Mouse (Mus musculus): ENCODE results near the gene 3110040M04Rik. TPM values are rescaled to one million over a fixed set of nuclear protein-coding genes. Genes with fewer than 3 reads are reported as not detected.
"Not testable (repeated sequence)": the region's sequence is repeated elsewhere in the genome, so short reads cannot be mapped to it uniquely, and the experiment has no call there.

3110040M04Rik gene
- total RNA-seq, 2 experiments from 2014 or later: not detected

DNA sequence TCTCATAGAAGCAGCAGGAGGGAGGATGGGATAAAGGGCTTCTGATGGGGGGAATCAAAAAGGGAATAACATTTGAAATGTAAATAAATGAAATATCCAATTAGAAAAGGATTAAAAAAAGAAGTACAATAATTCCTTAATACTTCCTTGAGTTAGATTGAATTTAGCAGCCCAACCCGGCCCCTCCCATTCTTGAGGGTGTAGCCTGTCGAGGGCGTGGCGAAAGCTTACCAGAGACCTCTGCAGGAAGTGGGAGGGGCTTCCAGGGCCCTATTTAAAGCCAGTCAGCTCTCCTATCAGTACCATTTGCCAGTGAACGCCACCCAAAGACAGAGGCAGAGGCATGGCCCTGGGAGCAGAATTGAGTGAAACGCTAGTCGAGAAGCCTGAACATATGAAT, 11.8 kb upstream of the 3110040M04Rik start, which contains the start of gene Gm8947:
Gene Gm8947 (plus strand): TSS at position 302 of the 400 bp plus-strand sequence.
- not testable (repeated sequence) for DNase-seq (ENCODE audit: low spot score in 2 of 2)

DNA sequence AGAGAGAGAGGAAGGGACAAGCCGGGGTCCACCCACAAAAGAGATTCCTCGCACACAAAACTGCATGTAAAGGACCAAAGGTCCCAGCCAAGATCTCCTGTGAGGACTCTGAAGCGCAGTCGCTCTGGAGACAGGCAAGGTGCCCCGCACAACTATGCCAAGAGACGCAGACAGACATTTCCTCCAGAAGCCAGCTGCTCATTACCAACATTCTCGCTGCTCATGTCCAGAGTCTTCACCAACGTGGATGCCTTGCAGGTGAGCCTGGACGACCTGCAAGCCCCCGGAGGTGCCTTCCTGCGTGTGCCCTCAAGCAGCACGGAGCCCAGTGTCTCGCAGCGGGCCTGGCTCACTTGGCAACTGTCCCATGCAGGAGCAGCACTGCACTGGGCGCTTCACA, 11.2 kb upstream of the 3110040M04Rik start:
- DNase-seq (ENCODE audit: low spot score in 2 of 2): not testable (repeated sequence)

DNA sequence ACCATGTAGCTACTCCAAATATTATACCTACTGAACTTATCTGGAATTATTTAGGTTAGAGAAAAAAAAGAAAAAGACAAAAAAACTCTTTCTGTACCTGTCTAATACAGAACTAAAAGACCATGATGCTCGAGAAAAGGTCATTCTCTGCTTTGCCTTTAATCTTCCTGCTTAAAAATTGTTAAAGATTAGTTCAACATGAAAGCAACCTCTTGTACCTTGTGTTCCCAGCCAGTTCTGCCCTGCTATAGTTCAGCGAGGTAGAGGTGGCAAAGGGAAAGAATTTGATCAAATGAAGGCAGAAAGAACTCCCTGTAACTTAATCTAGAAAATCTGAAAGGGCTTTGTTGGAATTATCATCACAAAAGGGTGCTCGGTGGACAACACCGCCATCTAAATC, 7.9 kb upstream of the 3110040M04Rik start:
- not testable (repeated sequence) for DNase-seq (ENCODE audit: low spot score in 2 of 2)

DNA sequence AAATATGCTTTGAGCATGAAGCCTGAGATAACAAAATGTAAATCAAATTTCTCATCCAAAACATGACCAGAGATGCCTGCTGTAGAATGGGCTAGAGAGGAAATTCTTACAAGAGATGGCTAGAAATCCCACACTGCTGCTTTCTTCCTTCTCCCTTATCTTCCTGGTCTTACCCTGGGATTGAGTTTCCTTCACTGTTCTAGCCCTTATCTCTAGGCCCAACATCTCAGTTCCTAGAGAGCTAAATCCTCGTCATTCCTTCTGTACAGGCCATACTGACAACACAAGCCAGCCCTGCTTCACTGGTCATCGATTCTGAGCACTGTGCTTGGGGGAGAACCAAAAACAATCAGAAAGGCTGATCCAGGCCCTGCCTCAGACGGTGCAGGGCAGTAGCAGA, 7.2 kb upstream of the 3110040M04Rik start:
- DNase-seq (ENCODE audit: low spot score in 2 of 2): not testable (repeated sequence)

DNA sequence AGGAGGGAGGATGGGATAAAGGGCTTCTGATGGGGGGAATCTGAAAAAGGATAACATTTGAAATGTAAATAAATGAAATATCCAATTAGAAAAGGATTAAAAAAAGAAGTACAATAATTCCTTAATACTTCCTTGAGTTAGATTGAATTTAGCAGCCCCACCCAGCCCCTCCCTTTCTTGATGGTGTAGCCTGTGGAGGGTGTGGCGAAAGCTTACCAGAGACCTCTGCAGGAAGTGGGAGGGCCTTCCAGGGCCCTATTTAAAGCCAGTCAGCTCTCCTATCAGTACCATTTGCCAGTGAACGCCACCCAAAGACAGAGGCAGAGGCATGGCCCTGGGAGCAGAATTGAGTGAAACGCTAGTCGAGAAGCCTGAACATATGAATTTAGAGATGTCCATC, 5.8 kb upstream of the 3110040M04Rik start, which contains the start of gene Gm47995:
Gene Gm47995 (plus strand): TSS at position 329 of the 400 bp plus-strand sequence.
- DNase-seq (ENCODE audit: low spot score in 2 of 2): not testable (repeated sequence)

DNA sequence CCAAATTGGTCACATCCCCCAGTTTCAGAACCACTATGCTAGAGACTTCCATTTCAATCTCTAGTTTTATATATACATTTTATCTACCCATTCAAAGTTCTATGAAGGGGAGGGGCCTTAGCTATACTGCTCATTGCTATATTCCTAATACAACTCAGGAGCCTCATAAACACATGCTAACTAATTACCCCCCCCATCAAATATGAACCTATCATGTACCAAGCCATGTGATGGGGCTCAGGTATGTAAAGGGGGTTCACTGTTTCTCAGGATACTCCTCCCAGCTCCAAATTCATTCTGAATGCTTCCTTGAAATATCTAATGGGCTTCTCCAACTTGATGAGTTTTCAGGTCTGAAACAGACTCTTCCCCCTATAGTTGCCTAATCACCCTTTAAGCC, 3.3 kb upstream of the 3110040M04Rik start:
- not testable (repeated sequence) for DNase-seq (ENCODE audit: low spot score in 2 of 2)

DNA sequence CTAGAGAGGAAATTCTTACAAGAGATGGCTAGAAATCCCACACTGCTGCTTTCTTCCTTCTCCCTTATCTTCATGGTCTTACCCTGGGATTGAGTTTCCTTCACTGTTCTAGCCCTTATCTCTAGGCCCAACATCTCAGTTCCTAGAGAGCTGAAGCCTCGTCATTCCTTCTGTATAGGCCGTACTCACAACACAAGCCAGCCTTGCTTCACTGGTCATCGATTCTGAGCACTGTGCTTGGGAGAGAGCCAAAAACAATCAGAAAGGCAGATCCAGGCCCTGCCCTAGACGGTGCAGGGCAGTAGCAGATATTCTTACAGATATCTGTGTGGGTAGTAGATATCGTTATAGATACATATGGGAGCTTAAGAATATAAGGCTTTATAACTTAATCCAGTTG, 1.1 kb upstream of the 3110040M04Rik start:
- not testable (repeated sequence) for DNase-seq (ENCODE audit: low spot score in 2 of 2)

DNA sequence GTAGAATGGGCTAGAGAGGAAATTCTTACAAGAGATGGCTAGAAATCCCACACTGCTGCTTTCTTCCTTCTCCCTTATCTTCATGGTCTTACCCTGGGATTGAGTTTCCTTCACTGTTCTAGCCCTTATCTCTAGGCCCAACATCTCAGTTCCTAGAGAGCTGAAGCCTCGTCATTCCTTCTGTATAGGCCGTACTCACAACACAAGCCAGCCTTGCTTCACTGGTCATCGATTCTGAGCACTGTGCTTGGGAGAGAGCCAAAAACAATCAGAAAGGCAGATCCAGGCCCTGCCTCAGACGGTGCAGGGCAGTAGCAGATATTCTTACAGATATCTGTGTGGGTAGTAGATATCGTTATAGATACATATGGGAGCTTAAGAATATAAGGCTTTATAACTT, 4.6 kb downstream of the 3110040M04Rik start:
- not testable (repeated sequence) for DNase-seq (ENCODE audit: low spot score in 2 of 2)

DNA sequence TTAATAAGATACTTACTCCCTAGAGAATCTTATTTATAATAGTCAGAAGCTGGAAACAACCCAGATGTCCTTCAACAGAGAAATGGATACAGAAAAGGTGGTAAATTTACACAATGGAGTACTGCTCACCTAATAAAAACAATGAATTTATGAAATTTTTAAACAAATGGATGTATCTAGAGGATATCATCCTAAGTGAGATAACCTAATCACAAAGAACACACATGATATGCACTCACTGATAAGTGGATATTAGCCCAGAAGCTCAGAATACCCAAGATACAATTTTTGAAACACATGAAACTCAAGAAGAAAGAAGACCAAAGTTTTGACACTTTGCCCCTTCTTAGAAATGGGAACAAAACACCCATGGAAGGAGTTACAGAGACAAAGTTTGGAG, 5.0 kb downstream of the 3110040M04Rik start:
- DNase-seq (ENCODE audit: low spot score in 2 of 2): not testable (repeated sequence)

DNA sequence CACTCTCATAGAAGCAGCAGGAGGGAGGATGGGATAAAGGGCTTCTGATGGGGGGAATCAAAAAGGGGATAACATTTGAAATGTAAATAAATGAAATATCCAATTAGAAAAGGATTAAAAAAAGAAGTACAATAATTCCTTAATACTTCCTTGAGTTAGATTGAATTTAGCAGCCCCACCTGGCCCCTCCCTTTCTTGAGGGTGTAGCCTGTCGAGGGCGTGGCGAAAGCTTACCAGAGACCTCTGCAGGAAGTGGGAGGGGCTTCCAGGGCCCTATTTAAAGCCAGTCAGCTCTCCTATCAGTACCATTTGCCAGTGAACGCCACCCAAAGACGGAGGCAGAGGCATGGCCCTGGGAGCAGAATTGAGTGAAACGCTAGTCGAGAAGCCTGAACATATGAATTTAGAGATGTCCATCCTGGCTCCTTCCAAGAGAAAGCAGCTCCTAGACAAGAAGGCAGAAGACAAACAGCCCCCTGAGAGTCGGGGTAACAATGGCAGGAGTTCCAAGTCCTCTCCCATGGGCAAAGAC, 6.0 kb downstream of the 3110040M04Rik start, which contains the start of gene Gm47996:
Gene Gm47996 (plus strand): TSS at position 308 of the 532 bp plus-strand sequence.
- not testable (repeated sequence) for DNase-seq (ENCODE audit: low spot score in 2 of 2)

DNA sequence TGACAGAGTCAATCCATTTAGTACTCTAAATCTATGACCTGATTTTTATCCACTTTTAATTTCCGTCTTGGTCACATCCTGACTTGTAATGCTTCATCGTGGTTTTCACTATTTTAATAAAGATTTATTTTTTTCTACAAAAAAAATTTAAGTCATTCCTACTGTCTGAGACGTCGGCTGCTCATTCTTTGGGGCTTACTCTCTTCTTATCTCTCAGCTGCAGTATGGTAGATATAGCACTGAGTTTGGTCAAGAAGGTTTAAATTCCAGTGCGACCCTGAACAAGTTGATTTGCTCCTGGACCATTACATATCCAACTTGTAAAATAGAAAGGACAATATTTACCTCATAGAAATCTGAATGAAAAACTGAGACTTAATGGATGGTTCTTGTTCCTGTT, 7.7 kb downstream of the 3110040M04Rik start:
- not testable (repeated sequence) for DNase-seq (ENCODE audit: low spot score in 2 of 2)

DNA sequence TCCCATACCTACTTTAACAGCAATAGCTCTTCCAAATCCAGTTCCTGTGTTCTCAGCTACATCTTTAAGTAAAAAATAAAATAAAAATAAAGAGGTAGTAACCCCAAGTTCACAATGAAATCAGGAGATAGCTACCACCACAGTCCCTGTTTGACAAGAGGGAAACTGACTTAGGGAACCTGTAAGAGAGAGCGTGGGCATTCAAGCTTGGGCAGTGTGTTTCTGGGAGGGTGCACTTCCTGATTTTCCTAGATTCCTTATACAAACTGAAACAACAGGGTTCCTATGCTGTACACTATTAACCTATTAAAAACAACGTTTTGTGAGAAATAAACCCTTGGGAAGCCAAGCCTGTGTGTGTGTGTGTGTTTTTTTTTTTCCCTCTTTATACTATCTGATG, 10.9 kb downstream of the 3110040M04Rik start:
- no peak for DNase-seq (ENCODE audit: low spot score in 2 of 2)

DNA sequence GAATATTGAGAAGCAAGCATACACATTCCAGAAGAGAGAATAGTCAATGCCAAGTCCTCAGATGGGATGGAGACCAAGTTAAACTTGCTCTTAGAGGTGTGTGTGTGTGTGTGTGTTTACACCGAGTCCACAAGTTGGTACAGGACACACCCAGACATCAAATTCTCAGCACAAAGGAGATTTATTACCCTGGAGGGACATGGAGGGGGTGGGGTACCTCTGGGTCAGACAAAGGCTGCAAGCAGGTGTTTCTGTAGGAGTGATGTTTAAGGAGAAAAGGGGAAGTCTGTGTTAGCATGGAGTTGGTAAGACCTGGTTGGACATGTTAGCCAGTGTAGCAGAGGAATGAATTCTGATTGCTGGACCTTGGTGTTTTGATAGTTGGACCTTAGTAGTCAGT, 12.1 kb downstream of the 3110040M04Rik start:
- no peak for DNase-seq (ENCODE audit: low spot score in 2 of 2)

DNA sequence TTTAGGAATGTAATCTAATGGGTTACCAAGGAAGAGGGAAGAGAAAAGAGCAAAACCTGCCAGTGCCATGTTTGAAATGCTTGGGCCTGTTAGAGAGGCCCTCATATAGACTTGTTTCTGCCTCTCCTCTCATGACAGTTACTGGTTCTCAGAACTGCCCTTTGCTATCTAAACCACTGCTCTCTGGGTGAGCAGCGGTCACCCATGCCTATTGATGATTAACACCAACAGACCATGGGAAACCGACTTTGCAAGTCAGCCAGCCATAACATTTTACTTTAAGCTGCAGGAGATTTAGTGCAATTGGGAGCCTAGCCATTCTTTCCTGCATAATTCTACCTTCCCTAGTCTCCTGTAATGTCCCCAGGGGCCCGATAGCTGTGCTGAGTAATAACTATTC, 12.5 kb downstream of the 3110040M04Rik start:
- DNase-seq (ENCODE audit: low spot score in 2 of 2): no peak

DNA sequence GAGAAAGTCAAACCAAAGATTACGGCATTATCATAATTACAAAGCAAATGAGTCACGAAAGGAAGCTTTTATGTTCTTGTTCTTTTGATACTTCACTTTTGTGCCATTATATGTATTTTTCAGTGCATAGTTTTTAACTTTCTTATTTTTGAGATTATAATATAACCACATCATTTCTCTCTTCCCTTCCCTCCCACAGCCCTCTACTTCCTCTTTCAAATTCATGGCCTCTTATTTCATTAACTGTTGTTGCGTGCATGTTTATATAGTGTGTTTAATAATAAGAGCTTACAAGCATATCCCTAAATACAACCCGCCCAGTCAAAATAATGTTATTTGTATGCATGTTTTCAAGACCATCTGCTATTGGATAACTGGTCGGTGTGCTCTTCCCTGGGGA, 15.1 kb downstream of the 3110040M04Rik start:
- no peak for DNase-seq (ENCODE audit: low spot score in 2 of 2)

DNA sequence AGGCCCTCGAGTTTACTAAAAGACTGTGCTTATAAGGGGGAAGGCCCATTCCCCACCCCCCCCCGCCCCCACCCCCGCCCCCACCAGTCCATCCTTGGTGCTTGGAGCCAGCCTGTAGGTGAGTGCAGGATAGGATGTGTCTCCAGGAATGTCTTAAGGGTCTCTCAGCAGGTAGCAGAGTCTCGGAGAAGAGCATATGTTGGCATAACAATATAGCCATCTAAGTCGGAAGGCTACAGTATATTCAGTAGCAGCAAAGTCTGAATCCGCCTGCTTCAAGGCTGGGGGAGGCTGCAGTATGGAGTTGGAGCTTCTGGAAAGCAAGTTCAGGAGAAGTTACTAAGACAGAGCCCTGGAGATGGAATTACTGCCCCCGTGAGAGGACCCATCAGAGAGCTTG, 16.2 kb downstream of the 3110040M04Rik start:
- no peak for DNase-seq (ENCODE audit: low spot score in 2 of 2)

DNA sequence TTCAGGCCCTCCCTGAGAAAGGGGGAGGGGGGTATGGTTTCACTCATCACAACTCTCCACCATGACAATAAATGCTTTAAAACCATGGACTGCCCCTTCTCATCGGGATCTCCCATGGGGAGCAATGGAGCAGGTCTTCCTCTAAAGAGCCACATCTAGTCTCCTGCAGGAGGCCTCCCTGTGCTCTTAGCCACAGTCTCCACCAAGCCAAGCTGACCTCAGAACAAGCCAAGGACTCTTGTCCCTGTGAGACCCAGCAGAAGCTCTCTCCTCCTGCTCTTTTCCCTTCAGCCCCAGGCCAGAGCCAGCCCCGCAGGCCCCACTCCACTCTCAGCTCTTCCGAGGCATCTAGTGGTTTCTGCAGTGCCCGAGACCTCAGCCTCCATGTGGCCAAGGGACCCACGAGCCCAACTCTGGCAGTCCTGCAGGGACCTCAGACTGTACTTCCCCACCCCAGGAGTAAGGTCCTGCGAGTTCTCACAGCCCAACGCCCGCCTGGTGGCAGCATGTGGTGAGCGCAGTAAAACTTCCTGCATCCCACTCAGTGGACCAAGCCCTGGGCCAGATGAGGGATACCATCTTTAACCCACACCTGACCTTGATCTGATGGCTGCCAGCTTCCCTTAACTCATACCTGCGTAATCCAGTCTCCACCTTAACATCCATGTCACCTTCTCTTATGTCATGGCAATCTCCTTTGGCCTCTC, 18.8 kb downstream of the 3110040M04Rik start:
- DNase-seq (ENCODE audit: low spot score in 2 of 2): no peak

DNA sequence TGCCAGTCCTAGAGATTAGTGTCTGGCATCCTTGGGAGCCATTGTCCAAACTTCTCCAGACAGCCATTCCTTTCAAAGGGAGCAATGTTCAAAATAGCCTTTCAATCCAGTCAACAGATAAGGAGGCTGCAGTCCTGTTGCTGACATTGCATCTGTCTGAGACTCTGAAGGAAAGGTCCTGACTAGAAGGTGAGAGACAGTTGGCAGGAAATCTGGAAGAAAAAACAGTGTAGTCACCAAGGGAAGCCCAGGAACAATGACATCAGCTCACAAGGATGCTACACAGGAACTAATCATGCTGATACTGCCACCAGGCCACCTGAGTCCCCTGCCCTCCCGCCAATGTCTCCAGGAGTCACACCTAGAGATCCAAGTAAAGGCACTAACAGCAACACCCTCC, 19.5 kb downstream of the 3110040M04Rik start:
- DNase-seq (ENCODE audit: low spot score in 2 of 2): no peak

DNA sequence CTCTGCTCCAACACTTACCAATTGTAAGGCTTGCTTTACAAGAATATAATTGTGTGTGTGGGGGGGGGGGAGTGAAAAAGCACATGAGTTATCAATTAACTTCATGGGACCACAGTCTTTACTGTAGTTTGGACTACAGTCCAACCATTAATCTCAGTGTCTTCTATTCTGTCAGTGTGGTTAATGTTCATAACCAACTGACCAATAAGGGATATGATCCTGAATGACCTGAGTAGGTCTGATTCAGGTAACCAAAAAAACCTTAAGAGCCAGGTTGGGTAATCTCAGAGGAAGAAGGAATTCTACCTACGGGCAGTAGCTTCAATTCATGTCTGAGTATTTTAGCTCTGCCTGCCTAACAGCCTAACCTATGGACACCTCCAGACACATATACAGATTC, 20.6 kb downstream of the 3110040M04Rik start:
- no peak for DNase-seq (ENCODE audit: low spot score in 2 of 2)

DNA sequence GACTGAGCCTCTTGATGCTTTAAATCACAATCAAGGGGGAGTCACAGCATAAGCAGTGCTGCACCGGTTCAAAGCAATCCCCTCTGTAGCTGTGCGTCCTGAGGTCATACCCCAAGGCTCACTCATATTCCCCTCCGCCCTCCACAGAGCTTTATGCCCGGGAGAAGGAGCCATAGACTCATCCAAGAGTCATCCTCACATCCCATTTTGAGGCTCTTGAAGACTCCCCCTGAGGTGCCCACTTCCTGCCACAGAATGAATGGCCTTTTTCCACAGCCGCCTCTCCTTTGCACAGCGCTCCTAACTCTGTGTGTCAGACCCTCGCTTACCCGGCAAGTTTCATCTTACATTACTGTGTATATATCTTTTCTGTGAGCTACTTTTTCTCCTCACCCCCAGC, 23.6 kb downstream of the 3110040M04Rik start:
- DNase-seq (ENCODE audit: low spot score in 2 of 2): no peak

DNA sequence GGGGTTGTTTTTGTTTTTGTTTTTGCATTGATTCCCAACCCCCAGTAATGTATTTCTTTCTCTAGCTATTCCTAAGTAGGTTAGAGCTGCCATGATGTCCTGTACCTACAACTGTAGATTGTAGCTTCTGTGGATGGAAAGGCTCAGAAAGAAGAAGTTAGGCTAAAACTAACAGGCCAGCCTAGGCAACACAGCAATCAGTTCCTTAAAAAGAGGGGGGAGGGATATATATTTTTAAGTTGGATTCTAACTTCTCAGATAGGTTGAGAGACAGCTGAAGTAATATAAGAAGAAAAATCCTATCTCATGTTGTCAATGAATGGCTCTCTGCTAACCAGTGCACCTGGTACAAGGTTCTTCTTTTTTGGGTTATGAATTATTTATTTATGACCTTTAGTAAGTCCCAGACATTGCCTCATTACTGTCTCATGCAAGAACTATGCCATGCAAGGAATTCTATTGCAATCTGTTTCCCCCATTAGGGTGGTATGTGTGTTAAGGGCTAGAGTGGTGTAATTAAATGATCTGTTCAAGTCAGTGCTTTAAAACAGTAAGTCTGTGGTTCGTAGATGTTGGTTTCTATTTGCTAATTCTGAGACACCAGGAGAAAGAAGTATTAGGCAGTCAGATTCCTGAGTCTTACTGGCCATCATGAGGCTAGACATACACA, 24.5 kb downstream of the 3110040M04Rik start:
- DNase-seq (ENCODE audit: low spot score in 2 of 2): no peak

DNA sequence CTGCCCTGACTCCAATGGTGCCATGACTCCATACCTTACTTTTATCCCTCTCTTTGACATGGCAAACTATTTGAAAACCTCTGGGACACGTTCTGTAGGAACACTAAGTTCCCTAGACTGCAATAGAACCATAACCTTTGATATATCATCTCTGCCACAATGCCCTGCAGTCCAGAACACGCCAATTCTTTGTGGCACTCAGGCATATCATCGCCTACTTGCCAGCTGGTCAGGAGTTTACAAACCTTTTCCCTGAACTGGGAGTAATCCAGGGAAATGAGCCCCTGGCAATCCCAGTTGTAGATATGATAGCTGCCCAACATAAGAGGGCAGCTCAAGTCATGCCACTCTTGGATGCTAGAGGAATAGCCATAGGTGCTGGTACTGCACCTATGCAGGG, 28.4 kb downstream of the 3110040M04Rik start:
- DNase-seq (ENCODE audit: low spot score in 2 of 2): no peak

All from layer of hippocampus, postnatal 10 days (tissue).